Mouse (Mus musculus): ENCODE measurements at regions not wholly inside any gene's neighbourhood (a gene's known extent, or its start where the extent isn't known, plus 50 kb on each side); places are given as distances from the start of the nearest gene placed in this dataset.

DNA sequence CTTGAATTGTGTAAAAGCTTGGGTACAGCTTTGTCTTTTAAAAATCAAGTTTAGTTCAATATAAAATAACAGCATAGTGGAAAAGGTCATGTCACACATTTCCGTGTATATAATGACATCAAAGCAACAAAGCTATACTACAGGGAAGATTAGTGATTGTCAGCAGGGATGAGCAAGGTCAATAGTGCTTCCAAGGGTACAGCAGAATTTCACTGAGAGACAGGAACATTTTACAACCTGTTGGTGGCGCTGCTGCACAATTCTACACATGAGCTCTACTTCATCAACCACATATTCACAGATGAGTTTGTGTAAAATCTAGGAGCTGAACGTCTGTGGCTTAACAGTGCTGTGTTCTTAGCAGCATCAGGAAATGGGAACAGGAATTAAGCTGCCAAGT is 74.3 kb upstream of the A2m start:
- peak; percentile 62 for DNase-seq (ENCODE audit: low read depth, low spot score)
- H3K4me1 ChIP-seq (ENCODE audit: control insufficient read depth in 2 of 2, insufficient read depth in 2 of 2, low read length in 2 of 2, poor library complexity in 1 of 2), result no peaks in the 10 kb centered on the region; a peak in 1 of 4 replicates

DNA sequence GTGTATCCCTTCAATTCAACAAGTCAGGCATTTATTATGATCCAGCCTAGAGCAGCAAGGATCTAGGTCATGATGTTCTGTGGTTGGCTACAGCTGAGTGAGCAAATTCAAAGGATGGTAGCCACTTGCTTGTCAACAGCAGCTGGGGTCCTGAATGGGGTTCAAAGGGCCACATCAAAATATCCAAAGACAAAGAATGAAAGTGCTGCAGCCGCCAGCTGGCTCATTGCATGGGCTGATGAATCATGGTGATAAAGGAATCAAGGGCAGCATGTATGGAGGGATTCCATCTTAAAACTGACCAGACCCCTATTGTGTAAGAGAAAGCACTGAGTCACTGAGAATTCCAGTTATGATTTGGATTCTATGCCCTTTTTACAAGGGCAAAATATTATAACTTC is 74.8 kb upstream of the A2m start:
- H3K4me3 ChIP-seq (ENCODE audit: insufficient read depth in 1 of 2, low read depth in 1 of 2, low read length in 2 of 2, poor library complexity in 1 of 2, severe bottlenecking in 1 of 2), result no peak overlapping the region
- in situ Hi-C loops (cut with MboI; ENCODE audit: low sequenced_read_pairs in 2 of 2, unreplicated experiment in 2 of 2), result loop anchor here in 1 of 2 experiments (25.0 kb wide), 2 partner anchors 502 to 677 kb away; no protein-coding TSS in a partner anchor
- H3K4me1 ChIP-seq (ENCODE audit: control insufficient read depth in 2 of 2, insufficient read depth in 2 of 2, low read length in 2 of 2, poor library complexity in 1 of 2), result no peaks in the 10 kb centered on the region; a peak in 1 of 4 replicates
- no peaks in the 10 kb centered on the region for H3K36me3 ChIP-seq (ENCODE audit: control insufficient read depth, insufficient read depth, low read length, poor library complexity, severe bottlenecking)
- no peaks in the 10 kb centered on the region for H3K9me3 ChIP-seq (ENCODE audit: control insufficient read depth, insufficient read depth, low read depth, low read length)
- no peak overlapping the region for H3K27ac ChIP-seq (ENCODE audit: insufficient read depth, low read depth, low read length, poor library complexity, severe bottlenecking)
- no peak overlapping the region for H3K9ac ChIP-seq (ENCODE audit: insufficient read depth, low read depth, low read length, poor library complexity, severe bottlenecking)
- TF ChIP-seq MAFK (IDR thresholded peaks at IDR 0.05; ENCODE audit: insufficient read depth, low read depth, low read length) (no peak), HCFC1 (IDR thresholded peaks at IDR 0.05; ENCODE audit: borderline replicate concordance, insufficient read depth, low read length) (no peak), CHD2 (IDR thresholded peaks at IDR 0.05; ENCODE audit: low read depth, low read length) (no peak), ZC3H11A (IDR thresholded peaks at IDR 0.05; ENCODE audit: borderline replicate concordance, low read depth, low read length) (no peak), ZNF384 (IDR thresholded peaks at IDR 0.05; ENCODE audit: low read depth, low read length) (no peak)
- no peak for DNase-seq (ENCODE audit: low read depth, low spot score)

More for the DNA sequence above, 74.3 kb upstream of the A2m start:
- Histone ChIP-seq H3K9ac (ENCODE audit: insufficient read depth, low read depth, low read length, poor library complexity, severe bottlenecking) (no peak overlapping the region), H3K27ac (ENCODE audit: insufficient read depth, low read depth, low read length, poor library complexity, severe bottlenecking) (no peak overlapping the region), H3K9me3 (ENCODE audit: control insufficient read depth, insufficient read depth, low read depth, low read length) (no peaks in the 10 kb centered on the region), H3K4me3 (ENCODE audit: insufficient read depth in 1 of 2, low read depth in 1 of 2, low read length in 2 of 2, poor library complexity in 1 of 2, severe bottlenecking in 1 of 2) (no peak overlapping the region), H3K36me3 (ENCODE audit: control insufficient read depth, insufficient read depth, low read length, poor library complexity, severe bottlenecking) (no peaks in the 10 kb centered on the region)
- TF ChIP-seq HCFC1 (IDR thresholded peaks at IDR 0.05; ENCODE audit: borderline replicate concordance, insufficient read depth, low read length) (no peak), ZC3H11A (IDR thresholded peaks at IDR 0.05; ENCODE audit: borderline replicate concordance, low read depth, low read length) (peak; percentile 52), CHD2 (IDR thresholded peaks at IDR 0.05; ENCODE audit: low read depth, low read length) (no peak), ZNF384 (IDR thresholded peaks at IDR 0.05; ENCODE audit: low read depth, low read length) (no peak)
- in situ Hi-C loops (cut with MboI; ENCODE audit: low sequenced_read_pairs in 2 of 2, unreplicated experiment in 2 of 2), result loop anchor here in 1 of 2 experiments (25.0 kb wide), 2 partner anchors 501 to 676 kb away; no protein-coding TSS in a partner anchor

DNA sequence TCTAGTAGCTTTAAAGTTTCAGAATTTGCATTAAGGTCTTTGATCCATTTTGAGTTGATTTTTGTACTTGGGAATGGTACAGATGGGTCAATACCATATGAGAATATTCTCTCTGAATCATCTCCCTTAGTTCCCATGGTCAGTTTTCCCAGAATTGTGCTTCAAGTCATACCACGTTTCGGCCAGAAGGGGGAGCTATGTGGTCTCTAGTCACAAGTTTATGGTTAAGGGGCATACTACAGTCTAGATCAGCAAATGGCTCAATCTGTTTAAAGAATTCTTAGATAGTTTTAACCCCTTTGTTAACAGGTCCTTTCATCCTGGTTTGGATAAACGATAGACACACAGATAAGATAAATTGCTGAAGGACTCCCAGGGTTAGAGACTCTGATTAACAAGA is 78.7 kb upstream of the A2m start:
- DNase-seq (ENCODE audit: low read depth, low spot score), result peak; percentile 52
- no peaks in the 10 kb centered on the region; a peak in 1 of 4 replicates for H3K4me1 ChIP-seq (ENCODE audit: control insufficient read depth in 2 of 2, insufficient read depth in 2 of 2, low read length in 2 of 2, poor library complexity in 1 of 2)
- in situ Hi-C loops (cut with MboI; ENCODE audit: low sequenced_read_pairs in 2 of 2, unreplicated experiment in 2 of 2), result loop anchor here in 1 of 2 experiments (25.0 kb wide), 2 partner anchors 506 to 681 kb away; no protein-coding TSS in a partner anchor

DNA sequence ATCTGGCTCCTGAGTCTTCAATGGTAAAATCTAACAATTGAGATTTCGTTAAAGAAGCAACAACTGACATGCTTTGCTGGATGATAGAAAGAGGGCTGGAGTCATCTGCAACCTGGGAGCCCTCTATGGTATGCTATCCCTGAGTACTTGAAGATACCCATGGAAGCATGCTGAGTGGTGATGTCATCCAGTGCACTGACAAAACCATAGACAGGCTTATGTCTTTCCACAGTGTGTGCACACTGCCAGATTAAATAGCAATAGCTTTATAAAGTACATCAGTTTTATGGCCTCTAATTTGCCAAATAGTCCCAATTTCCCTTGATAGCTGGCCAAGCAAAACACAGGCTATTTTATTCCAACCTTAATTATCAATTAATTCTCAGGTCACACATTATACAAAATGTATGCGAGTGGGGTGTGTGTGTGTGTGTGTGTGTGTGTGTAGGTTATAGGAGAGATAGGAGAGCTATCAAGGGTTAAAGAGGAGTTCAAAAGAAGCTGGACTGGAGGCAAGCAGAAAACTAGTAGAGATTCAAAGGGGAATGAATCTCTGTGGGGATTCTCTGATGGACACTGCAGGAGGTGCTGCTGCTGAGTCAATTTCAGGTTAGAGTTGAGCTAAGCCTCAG is 80.1 kb upstream of the Iqsec3 start:
- TF ChIP-seq MAFK (IDR thresholded peaks at IDR 0.05; ENCODE audit: insufficient read depth, low read depth, low read length) (no peak), ZC3H11A (IDR thresholded peaks at IDR 0.05; ENCODE audit: borderline replicate concordance, low read depth, low read length) (no peak), CHD2 (IDR thresholded peaks at IDR 0.05; ENCODE audit: low read depth, low read length) (no peak), HCFC1 (IDR thresholded peaks at IDR 0.05; ENCODE audit: borderline replicate concordance, insufficient read depth, low read length) (no peak), ZNF384 (IDR thresholded peaks at IDR 0.05; ENCODE audit: low read depth, low read length) (no peak)
- H3K4me1 ChIP-seq (ENCODE audit: control insufficient read depth in 2 of 2, insufficient read depth in 2 of 2, low read length in 2 of 2, poor library complexity in 1 of 2), result no peaks in the 10 kb centered on the region; a peak in 1 of 4 replicates
- no peak overlapping the region for H3K9ac ChIP-seq (ENCODE audit: insufficient read depth, low read depth, low read length, poor library complexity, severe bottlenecking)
- H3K27ac ChIP-seq (ENCODE audit: insufficient read depth, low read depth, low read length, poor library complexity, severe bottlenecking), result no peak overlapping the region
- no peak for DNase-seq (ENCODE audit: low read depth, low spot score)
- H3K4me3 ChIP-seq (ENCODE audit: insufficient read depth in 1 of 2, low read depth in 1 of 2, low read length in 2 of 2, poor library complexity in 1 of 2, severe bottlenecking in 1 of 2), result no peak overlapping the region
- H3K36me3 ChIP-seq (ENCODE audit: control insufficient read depth, insufficient read depth, low read length, poor library complexity, severe bottlenecking), result no peaks in the 10 kb centered on the region
- no peaks in the 10 kb centered on the region for H3K9me3 ChIP-seq (ENCODE audit: control insufficient read depth, insufficient read depth, low read depth, low read length)
- in situ Hi-C loops (cut with MboI; ENCODE audit: low sequenced_read_pairs in 2 of 2, unreplicated experiment in 2 of 2), result loop anchor here in 1 of 2 experiments (25.0 kb wide), 2 partner anchors 509 to 684 kb away; no protein-coding TSS in a partner anchor

More for the DNA sequence above, 78.7 kb upstream of the A2m start:
- no peaks in the 10 kb centered on the region for H3K36me3 ChIP-seq (ENCODE audit: control insufficient read depth, insufficient read depth, low read length, poor library complexity, severe bottlenecking)
- H3K9ac ChIP-seq (ENCODE audit: insufficient read depth, low read depth, low read length, poor library complexity, severe bottlenecking), result no peak overlapping the region
- no peak overlapping the region for H3K27ac ChIP-seq (ENCODE audit: insufficient read depth, low read depth, low read length, poor library complexity, severe bottlenecking)
- no peak overlapping the region for H3K4me3 ChIP-seq (ENCODE audit: insufficient read depth in 1 of 2, low read depth in 1 of 2, low read length in 2 of 2, poor library complexity in 1 of 2, severe bottlenecking in 1 of 2)
- TF ChIP-seq CHD2 (IDR thresholded peaks at IDR 0.05; ENCODE audit: low read depth, low read length) (no peak), ZC3H11A (IDR thresholded peaks at IDR 0.05; ENCODE audit: borderline replicate concordance, low read depth, low read length) (peak; percentile 52; the same call in 1 of the 2 replicates), MAFK (IDR thresholded peaks at IDR 0.05; ENCODE audit: insufficient read depth, low read depth, low read length) (no peak), ZNF384 (IDR thresholded peaks at IDR 0.05; ENCODE audit: low read depth, low read length) (no peak)
- no peaks in the 10 kb centered on the region for H3K9me3 ChIP-seq (ENCODE audit: control insufficient read depth, insufficient read depth, low read depth, low read length)
